Mouse (Mus musculus) cerebellum, postnatal 10 days (tissue): ENCODE data around the gene Acy3.
"Not testable (repeated sequence)": the region's sequence is repeated elsewhere in the genome, so short reads cannot be mapped to it uniquely, and the experiment has no call there.

ENCODE experiments used
- DNase-seq, 2 experiments: peaks; one replicate each; pipeline ENCODE4 v3.0.0; 2021; ENCODE audit warnings: mixed read lengths in 2 of 2

Gene Acy3

GRCm38 (mm10) chr19:3986334-3986733 is at the start of gene Acy3:
TSS of gene Acy3 (plus strand) at chr19:3986570.
- peak; percentile 44 to 52 for DNase-seq

GRCm38 (mm10) chr19:3942315-3942714 is 44.1 kb upstream of the Acy3 start:
- no peak for DNase-seq

- DNase-seq, result no peak
These were observed 43.2 kb upstream of the Acy3 start for GRCm38 (mm10) chr19:3942986-3943735.

GRCm38 (mm10) chr19:3945872-3946564 is 40.4 kb upstream of the Acy3 start:
- DNase-seq, result no peak

DNA sequence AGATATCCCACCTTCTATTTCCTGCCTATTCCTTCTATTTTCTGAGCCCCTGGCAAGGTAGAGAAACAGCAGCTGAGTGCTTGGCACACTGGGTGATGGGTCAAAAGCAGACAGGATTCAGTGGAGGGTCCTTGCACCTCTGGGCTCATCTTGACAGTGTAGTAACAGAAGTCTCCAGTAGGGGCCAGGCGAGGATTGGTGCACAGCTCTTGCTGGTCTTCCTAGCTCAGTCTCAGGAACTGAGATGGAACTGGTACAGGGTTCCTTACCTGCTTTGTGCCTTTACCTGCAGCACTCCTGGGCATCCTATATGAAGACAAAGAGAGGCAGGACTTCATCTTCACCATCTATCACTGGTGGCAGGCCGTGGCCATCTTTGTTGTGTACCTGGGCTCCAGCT is 39.7 kb upstream of the Acy3 start:
- DNase-seq, result peak; percentile 87 to 93

DNA sequence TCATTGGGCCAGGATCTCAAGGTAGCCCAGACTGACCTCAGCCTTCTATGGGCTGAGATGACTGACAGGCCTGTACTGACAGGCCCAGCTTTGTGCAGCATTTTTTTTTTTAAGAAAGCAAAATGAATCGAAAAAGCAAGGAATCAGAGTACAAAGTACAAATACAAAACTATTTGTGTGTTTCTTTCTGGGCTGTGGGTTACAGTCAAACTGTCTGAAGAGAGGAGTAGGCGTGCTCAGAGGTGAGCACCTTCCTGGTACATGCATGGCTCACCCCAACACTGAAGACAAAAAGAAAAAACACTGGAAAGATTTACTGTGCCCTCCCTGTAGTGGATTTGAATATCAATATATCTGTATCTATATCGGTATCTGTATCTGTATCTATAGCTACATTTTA is 38.6 kb upstream of the Acy3 start:
- no peak for DNase-seq

- DNase-seq, result no peak
These were observed 37.8 kb upstream of the Acy3 start for GRCm38 (mm10) chr19:3948546-3948945.

DNA sequence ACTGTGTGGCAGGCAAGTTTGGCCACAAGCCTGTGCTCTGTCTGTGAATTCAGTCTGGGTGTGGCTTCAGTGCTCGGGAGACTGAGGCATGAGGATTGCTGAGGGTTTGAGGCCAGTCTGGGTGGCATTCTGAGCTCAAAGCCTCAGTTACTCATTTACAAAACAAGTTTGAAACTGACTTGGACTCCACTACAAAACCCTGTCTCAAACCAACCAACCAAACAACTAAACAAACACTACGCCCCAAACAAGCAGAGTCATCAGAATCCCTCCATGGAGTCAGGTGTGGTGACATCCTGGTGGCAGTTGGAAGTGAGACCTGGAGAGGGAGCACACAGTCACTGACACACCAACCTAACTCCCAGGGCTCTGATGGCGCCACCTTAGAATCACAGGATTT is 36.0 kb upstream of the Acy3 start:
- no peak for DNase-seq

GRCm38 (mm10) chr19:3951461-3951860 is 34.9 kb upstream of the Acy3 start:
- DNase-seq, result no peak

DNA sequence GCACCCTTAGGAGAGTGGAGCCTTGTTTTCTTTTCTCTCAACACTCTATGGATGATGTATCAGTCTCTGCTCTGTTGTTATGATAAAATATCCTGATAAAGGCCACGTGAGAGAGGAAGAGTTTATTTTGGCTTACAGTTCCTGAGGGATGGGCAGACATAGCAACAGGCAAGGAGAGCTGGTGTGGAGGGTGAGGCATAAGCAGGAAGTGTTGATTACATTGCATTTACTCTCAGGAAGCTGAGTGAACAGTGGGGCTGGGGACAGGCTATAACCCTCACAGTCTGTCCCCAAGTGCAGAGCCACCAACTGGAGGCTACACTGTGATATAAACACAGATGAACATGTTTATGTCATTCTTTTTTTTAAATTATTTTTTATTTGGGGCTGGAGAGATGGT is 34.3 kb upstream of the Acy3 start:
- DNase-seq, result no peak

GRCm38 (mm10) chr19:3955033-3955432 is 31.3 kb upstream of the Acy3 start:
- DNase-seq, result peak in 1 of 2 experiments; percentile 16

DNA sequence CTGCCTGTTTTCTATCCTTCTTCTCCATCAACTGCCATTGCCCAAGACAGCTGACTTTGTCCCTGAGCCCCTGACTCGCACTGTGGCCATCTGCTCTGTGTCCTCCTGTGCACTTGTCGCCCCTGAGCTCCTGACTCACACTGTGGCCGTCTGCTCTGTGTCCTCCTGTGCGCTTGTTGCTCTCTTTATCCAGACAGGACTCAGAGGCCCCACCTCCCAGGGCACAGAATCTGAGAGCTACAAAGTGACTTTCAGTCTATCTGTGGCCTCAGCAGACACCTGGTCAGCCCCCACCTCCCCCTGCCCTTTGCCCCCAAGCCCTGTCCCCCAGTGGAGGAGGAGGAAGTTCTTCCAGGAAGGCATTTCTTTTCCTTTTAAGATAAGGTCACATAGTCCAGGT is 30.6 kb upstream of the Acy3 start:
- peak; percentile 50 to 66 for DNase-seq

- DNase-seq, result not testable (repeated sequence)
These were observed 28.9 kb upstream of the Acy3 start for GRCm38 (mm10) chr19:3957296-3958036.

- peak; percentile 79 to 82 for DNase-seq
These were observed 27.9 kb upstream of the Acy3 start, which contains the start of gene Aldh3b3 for GRCm38 (mm10) chr19:3958470-3958869. TSS of gene Aldh3b3 (plus strand) at chr19:3958645.

GRCm38 (mm10) chr19:3959030-3959429 is 27.3 kb upstream of the Acy3 start:
- no peak for DNase-seq

GRCm38 (mm10) chr19:3960211-3960610 is 26.2 kb upstream of the Acy3 start:
- no peak for DNase-seq

- DNase-seq, result not testable (repeated sequence)
These were observed 24.6 kb upstream of the Acy3 start for GRCm38 (mm10) chr19:3961805-3962204.

DNA sequence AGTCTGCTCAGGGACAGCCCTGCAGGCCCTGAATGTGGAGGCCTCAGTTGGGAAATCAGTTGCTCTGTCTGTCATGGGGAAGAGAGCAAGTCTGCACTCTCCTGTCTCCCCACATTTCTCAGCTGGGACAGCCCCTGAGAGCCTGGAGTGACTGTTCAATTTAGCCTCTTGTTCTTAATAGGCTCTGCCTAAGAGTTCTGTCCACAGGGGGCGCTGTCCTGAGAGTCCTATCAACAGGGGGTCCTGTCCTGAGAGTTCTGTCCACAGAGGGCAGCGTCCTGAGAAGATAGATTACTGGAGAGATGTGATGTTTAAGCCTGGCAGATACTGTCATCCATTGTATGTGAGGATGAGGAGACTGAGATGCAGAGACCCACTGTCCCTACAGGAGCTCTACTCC is 23.9 kb upstream of the Acy3 start:
- DNase-seq, result peak in 1 of 2 experiments; percentile 50

- no peak for DNase-seq
These were observed 22.3 kb upstream of the Acy3 start for GRCm38 (mm10) chr19:3964030-3964429.

- DNase-seq, result peak in 1 of 2 experiments; percentile 30
These were observed 19.9 kb upstream of the Acy3 start for GRCm38 (mm10) chr19:3966330-3967075.

- DNase-seq, result no peak
These were observed 19.1 kb upstream of the Acy3 start for GRCm38 (mm10) chr19:3967258-3967657.

- no peak for DNase-seq
These were observed 14.1 kb upstream of the Acy3 start, which contains the start of gene Aldh3b2 for GRCm38 (mm10) chr19:3972229-3972628. TSS of gene Aldh3b2 (plus strand) at chr19:3972328.

- not testable (repeated sequence) for DNase-seq
These were observed 11.8 kb upstream of the Acy3 start for GRCm38 (mm10) chr19:3974608-3975007.
